Mouse (Mus musculus): ENCODE measurements around the gene Rpa1. TPM values are rescaled to one million over a fixed set of nuclear protein-coding genes. Genes with fewer than 3 reads are reported as not detected.
A peak's percentile ranks its signal among the peaks of the same experiment; 100 is the strongest.
"Not testable (repeated sequence)": the region's sequence is repeated elsewhere in the genome, so short reads cannot be mapped to it uniquely, and the experiment has no call there.

The Rpa1 gene
- total RNA-seq, 2 experiments from 2014 or later: 43.4 to 48.8 TPM

GRCm38 (mm10) chr11:75288517-75288916, 59.6 kb downstream of the Rpa1 start:
- DNase-seq: no peak
- intact Hi-C loops (cut with DNase I): loop anchor here (2.0 kb wide), 1 partner anchor 100 kb away; no protein-coding TSS in a partner anchor

DNA sequence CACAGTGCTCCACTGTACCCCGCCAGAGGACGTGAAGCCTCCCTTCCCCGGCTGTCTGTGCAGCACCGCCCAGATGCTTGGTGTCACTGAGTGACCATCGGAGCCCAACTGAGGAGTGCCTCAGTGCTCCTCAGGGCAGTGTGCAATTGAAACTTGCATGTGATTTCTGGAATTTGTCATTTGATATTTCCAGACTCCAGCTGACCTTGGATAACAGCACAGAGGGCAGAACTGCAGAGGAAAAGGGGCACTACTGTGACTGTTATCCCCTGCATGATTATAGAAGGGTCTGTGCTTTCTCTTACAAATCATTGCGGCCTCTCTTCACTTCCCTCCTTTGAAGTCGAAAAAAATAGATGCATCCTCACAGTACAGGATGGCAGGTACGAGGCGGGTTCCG, 60.2 kb downstream of the Rpa1 start:
- no peak for DNase-seq
- intact Hi-C loops (cut with DNase I): loop anchor here (2.0 kb wide), 1 partner anchor 99 kb away; no protein-coding TSS in a partner anchor

- no peak for DNase-seq
- intact Hi-C loops (cut with DNase I): no loop called here
Measured at GRCm38 (mm10) chr11:75286868-75287267, 61.3 kb downstream of the Rpa1 start.

- DNase-seq: no peak
- intact Hi-C loops (cut with DNase I): no loop called here
Measured at GRCm38 (mm10) chr11:75285893-75286467, 62.1 kb downstream of the Rpa1 start.

GRCm38 (mm10) chr11:75283784-75284183, 64.3 kb downstream of the Rpa1 start:
- intact Hi-C loops (cut with DNase I); DNase-seq: not testable (repeated sequence)

DNA sequence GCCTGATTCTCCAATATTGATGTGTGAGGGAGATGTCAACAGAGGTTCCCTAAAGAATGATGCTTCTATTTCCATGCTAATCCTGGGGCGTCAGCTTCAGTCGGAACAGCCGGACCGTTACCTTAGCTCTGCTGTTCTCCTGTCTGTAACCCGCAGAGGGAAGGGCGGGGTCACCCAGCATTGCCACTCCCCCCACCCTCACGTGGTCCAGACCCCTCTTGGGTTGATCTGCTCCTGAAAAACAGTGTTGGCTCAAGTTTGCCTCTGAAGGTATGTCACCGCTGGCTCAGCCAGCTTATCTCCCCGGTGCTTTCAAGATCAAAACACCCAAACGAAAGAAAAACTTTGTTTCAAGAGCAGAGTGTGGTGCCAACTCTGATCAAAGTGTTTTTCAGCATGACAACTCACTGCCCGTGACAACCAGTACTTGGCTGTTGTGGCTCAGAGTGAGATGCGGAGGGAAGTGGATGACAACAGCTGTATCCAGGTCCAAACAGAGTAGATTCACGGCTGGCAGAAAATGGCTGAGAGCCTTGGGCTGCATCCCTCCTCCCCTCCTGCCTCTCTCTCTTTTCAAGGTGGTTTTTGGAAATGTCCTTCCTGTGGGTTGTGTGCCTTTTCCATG, 65.5 kb downstream of the Rpa1 start:
- intact Hi-C loops (cut with DNase I): no loop called here
- no peak for DNase-seq

- intact Hi-C loops (cut with DNase I): no loop called here
- no peak for DNase-seq
Measured at GRCm38 (mm10) chr11:75281380-75282256, 66.5 kb downstream of the Rpa1 start.

GRCm38 (mm10) chr11:75280435-75281001, 67.6 kb downstream of the Rpa1 start:
- DNase-seq: no peak
- intact Hi-C loops (cut with DNase I): no loop called here

DNA sequence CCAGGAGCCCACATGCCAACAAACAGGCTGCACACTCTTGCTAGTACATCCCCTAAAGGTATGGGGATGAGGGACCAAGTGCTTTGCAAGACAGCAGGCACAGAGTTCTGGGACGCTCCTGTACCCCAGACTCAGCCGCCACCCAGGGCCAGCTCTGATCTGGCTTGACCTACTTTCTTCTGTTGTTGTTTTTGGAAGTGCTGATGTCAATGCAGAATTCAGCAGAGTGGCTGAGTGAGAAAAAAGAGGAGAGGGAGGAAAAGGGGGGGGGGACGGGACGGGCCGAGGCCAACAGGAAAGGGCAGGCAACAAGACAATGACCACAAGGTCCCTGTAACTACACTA, 68.1 kb downstream of the Rpa1 start:
- intact Hi-C loops (cut with DNase I): no loop called here
- DNase-seq: no peak

GRCm38 (mm10) chr11:75279342-75280065, 68.6 kb downstream of the Rpa1 start:
- intact Hi-C loops (cut with DNase I): no loop called here
- no peak for DNase-seq

DNA sequence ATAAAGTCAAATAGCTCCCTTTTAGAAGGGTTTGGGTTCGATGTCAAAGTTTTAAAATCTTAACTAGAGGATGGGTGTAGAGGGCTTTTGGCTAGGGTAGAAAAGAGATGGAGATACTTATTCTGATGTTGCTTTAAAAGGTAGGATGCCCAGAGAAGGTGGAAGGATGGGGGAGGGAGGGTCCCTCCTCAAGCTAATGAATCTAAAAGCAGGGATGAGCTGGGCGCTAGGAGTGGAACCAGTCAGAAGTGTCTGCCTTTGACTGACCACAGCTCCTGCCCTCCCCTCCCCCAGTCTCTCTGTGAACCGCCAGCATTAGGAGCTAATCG, 69.1 kb downstream of the Rpa1 start:
- intact Hi-C loops (cut with DNase I): no loop called here
- no peak for DNase-seq

- intact Hi-C loops (cut with DNase I): no loop called here
- DNase-seq: no peak
Measured at GRCm38 (mm10) chr11:75278115-75278514, 70.0 kb downstream of the Rpa1 start.

DNA sequence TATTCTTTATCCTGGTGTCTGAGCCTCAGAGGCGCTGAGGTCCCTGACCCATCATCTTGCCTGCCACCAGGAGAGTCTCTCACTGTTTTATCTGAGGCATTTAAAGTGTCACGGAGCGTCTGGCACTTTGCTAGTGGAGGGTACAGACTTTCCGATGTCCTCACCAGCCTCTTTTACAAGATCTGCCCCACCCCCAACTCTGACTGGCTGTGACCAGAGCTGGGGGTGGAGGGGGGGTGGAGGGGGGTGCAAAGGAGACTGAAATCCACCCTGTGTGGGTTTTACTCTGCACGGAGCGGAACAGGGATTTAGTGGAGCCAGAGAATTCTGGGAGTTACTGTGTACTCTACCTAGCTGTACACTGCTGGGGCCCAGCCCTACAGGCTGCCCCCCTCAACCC, 73.1 kb downstream of the Rpa1 start:
- intact Hi-C loops (cut with DNase I): no loop called here
- DNase-seq: no peak

GRCm38 (mm10) chr11:75273466-75273865, 74.7 kb downstream of the Rpa1 start:
- intact Hi-C loops (cut with DNase I): no loop called here
- DNase-seq: no peak

DNA sequence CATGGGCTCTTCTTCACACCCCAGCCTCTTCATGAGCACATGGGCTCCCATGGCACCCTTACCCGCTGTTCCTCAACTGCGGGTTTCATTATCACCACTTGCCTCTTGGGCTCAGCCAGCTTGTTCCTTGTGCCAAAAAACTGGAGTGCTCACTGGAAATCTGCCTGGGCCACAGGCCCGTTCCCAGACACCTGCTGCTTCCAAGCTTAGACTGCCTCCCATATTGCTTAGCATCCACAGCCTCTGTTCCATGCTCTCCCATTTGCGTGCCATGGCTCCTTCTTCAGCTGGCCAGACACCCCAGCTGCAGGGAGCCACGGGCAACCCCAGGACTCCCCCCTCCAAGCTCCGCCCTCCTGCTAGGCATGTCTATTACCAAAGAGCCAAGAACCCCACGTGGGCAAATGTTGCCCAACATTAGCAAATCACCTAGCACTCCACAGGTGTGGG, 77.1 kb downstream of the Rpa1 start:
- DNase-seq: peak; percentile 70
- intact Hi-C loops (cut with DNase I): no loop called here

DNA sequence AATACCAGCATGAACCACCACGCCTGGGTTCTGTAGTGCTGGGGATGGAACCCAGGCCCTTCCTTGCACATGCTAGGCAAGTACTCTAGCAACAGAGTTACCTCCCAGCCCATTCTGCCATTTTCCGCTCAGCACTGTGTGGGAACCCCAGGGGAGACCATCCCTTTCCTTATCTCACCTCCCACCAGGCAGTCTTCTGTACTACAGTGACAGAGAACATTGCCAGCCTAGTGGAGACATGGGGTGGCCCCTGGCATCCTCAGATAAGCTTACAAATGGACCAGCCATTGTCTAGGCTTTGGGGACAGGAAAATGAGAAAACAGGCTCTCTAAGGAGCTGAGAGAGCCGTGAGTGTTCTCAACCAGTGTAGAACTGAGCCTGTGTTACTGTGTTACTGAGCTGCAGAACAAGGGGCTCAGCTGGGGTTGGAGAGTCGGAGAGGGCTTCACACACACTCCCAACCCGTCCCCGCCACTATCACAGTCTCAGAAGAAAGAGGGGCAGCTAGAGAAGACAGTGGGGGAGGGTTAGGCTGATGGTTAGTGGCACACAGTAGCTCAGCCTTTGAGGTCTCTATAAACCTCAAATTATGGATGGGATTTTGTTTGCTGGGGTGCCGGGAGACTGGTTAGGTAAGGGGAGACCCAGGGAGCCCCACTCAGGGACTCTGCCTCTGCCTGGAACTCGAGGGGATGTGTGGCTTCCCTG, 77.7 kb downstream of the Rpa1 start:
- intact Hi-C loops (cut with DNase I): no loop called here
- DNase-seq: no peak

- intact Hi-C loops (cut with DNase I): no loop called here
- no peak for DNase-seq
Measured at GRCm38 (mm10) chr11:75269213-75269612, 78.9 kb downstream of the Rpa1 start.

- intact Hi-C loops (cut with DNase I): no loop called here
- no peak for DNase-seq
Measured at GRCm38 (mm10) chr11:75268492-75268891, 79.6 kb downstream of the Rpa1 start.

DNA sequence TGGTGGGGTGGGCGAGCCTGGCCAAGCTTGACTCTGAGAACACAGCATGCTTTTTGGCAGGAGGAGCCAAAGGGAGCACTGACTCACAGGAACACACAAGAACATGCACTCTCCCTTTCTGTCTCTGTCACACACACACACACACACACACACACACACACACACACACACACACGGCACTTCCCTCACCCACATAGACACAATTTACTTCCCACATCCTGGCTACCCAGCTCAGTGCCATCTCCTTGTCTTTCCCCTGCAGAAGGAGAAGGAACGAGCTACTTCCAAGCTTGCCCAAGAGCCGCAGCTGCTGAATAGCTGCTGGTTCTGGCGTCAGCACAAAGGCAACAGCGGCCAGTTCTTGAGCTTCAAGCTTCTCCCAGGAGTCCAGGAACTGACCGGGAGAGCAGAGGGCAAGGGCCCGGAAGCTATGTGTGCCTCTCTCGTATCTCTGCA, 80.3 kb downstream of the Rpa1 start:
- peak; percentile 57 for DNase-seq
- intact Hi-C loops (cut with DNase I): no loop called here

DNA sequence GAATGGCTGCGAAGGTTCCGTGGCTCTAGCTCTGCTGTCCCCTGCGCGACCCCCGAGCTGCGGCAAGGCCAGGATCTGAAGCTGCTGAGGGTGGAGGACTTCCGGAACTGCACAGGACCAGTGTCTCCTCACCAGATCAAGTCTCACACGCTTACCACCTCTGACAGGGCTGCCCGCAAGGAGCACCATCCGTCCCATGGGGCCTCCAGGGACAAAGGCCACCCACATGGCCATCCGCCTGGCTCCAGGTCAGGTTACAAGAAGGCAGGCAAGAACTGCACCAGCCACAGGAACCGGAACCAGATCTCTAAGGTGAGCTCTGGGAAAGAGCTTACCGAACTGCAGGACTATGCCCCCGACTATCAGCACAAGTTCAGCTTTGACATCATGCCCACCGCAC, 82.6 kb downstream of the Rpa1 start:
- no peak for DNase-seq
- intact Hi-C loops (cut with DNase I): no loop called here

Data from left cerebral cortex, postnatal 4 days (tissue).